Mouse (Mus musculus) embryonic facial prominence, embryonic 15.5 days (tissue): Measurements from ENCODE around the gene Tmem37. TPM values are rescaled to one million over a fixed set of nuclear protein-coding genes. Genes with fewer than 3 reads are reported as not detected.

Experiments used
- polyA plus RNA-seq: library from polyadenylated mRNA; unstranded; fragments of >200 nt; fragmentation: Nextera tagmentation; extraction: Ambion mirVana; gene quantifications from 2 replicates; pipeline ENCODE4 v1.2.1, GENCODE M21; 2015

The Tmem37 gene
- polyA plus RNA-seq, 1 experiment from 2014 or later = 11.4 TPM

Other genes starting within 250 kb of the Tmem37 start
- gene Ptpn4, start 236.5 kb downstream of the Tmem37 start, polyA plus RNA-seq = 6.6 and 7.0 TPM in 2 replicates
- gene Tmem177, start 160.9 kb downstream of the Tmem37 start, polyA plus RNA-seq = 8.1 TPM in 2 replicates
- 0.55 and 1.5 TPM in 2 replicates for gene Cfap221, start 76.8 kb downstream of the Tmem37 start, polyA plus RNA-seq
- 0.08 and 0.20 TPM in 2 replicates for gene Sctr, start 67.2 kb downstream of the Tmem37 start, polyA plus RNA-seq
- gene Dbi, start 47.0 kb upstream of the Tmem37 start, polyA plus RNA-seq = 797 and 816 TPM in 2 replicates
- 17.9 and 19.1 TPM in 2 replicates for gene 3110009E18Rik, start 47.1 kb upstream of the Tmem37 start, polyA plus RNA-seq
- 7.9 and 8.0 TPM in 2 replicates for gene Steap3, start 198.6 kb upstream of the Tmem37 start, polyA plus RNA-seq